Mouse (Mus musculus): ENCODE measurements around the gene Lin28b.

Lin28b gene

GRCm38 (mm10) chr10:45485761-45486602 lies at the start of gene Lin28b:
Lin28b (minus strand) TSS chr10:45486395.
- DNase-seq (ENCODE audit: low spot score) = peak; percentile 9

- DNase-seq (ENCODE audit: low spot score) = no peak
Measured at GRCm38 (mm10) chr10:45511764-45512163, 25.6 kb upstream of the Lin28b start.

- DNase-seq (ENCODE audit: low spot score) = no peak
Measured at GRCm38 (mm10) chr10:45510662-45511061, 24.5 kb upstream of the Lin28b start.

GRCm38 (mm10) chr10:45500259-45500658 lies 14.1 kb upstream of the Lin28b start:
- no peak for DNase-seq (ENCODE audit: low spot score)

- DNase-seq (ENCODE audit: low spot score) = no peak
Measured at GRCm38 (mm10) chr10:45486603-45486946, 380 bp upstream of the Lin28b start.

DNA sequence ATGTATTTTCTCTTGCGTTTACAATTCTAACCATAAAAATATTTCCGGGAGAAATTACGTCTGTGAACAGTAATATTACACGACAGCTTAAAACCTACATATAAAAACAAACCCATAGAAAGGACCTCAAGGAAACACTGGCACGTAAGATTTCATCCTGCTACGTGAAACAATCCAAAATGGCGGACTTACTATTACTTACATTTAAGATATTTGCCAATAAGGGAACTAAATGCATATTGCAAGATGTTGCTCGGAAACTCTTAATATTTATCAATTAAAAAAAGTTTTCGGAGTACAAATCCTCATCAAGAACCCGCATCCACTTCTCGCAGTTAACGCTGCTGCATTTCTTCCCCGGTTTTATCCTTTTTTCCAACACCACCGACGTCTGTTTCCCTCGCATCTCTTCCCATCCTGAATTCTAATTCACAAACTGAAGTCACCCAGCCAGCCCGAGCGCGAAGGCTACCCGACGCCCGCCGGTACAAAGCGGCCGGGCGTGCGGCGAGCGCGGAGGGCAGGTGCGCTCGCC lies 902 bp downstream of the Lin28b start:
- no peak for DNase-seq (ENCODE audit: low spot score)

- DNase-seq (ENCODE audit: low spot score) = no peak
Measured at GRCm38 (mm10) chr10:45483210-45483609, 3.0 kb downstream of the Lin28b start.

DNA sequence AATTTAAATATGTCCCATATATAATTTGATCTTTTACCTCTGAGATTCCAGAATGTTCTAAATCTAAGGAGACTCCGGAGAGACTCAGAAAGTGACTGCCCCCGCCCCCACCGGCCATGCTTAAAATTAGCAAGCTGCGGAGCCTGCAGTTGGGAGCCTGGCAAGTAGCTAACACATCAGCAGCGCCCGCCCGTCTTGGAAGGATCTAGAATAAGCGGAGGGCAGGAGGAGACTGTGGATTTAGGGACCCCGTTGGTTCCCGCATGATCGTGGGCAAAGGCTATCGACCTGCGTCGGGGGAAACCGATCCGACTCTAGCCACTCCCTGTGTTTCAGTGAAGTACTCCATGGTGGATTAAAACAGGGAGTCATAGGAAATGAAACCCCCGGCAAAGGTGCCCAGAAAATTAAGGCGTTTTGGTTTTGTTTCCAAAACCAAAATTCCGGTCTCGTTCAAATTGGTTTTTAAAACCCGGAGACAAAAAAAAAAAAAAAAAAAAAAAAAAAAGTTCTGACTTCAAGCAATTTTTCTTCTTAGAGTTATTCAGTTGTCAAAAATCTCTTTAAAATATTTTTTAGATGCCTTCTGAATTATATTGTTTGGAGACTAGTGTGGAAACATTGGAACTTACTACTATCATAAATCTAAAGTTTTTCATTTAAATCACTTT lies 12.4 kb downstream of the Lin28b start:
- no peak for DNase-seq (ENCODE audit: low spot score)

- DNase-seq (ENCODE audit: low spot score) = no peak
Measured at GRCm38 (mm10) chr10:45473143-45473484, 13.1 kb downstream of the Lin28b start.

DNA sequence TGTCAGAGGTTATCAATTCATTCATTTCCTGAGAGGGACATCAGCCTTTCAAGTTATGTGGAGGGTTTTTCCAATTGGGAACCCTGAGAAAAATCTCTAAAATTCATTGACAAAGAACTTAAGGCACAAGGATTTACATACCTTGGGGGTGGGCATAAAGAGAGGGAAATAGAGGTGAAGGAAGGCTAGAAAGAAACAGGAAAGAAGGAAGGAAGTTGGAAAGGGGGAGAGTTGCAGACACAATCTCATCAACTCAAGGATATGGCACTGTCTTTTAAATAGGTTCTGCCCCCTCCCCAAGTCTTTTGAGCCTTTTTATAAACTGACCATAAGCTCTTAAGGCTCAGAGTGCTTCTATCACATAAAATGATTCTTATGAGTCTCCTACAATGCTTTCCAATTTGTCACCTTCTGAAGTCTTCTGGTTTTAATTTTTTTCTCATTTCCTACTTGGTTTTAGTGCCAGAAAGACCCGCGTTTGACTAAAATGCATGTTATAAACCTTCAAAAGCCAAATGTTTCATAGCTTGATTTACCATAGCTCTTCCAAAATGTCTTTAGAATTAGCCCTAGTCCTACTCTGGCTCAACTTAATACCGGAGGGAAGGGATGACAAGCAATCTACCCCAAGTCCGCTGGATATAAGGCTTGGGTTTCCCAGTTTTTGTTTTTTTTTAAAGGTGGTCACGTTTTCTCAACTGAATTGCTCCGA lies 13.6 kb downstream of the Lin28b start:
- DNase-seq (ENCODE audit: low spot score) = no peak

DNA sequence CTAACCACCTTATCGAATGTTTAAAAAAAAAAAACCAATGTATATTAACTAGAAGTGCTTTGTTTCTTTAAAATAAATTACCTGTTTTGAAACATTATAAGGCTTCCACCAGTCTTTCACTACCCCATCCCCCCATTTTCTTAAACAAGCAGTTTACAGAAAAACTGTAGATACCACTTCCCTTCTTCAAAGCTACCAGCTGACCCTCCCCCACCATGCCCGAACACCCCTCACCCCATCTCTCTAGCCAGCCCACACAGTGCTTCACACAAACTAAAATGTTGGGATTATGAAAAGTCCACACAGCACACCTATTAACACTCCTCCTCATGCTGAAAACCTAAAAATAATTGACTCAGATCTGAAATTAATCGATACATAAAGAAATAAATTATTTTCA lies 14.9 kb downstream of the Lin28b start:
- DNase-seq (ENCODE audit: low spot score) = no peak

GRCm38 (mm10) chr10:45470079-45470739 lies 16.0 kb downstream of the Lin28b start:
- DNase-seq (ENCODE audit: low spot score) = no peak

- DNase-seq (ENCODE audit: low spot score) = no peak
Measured at GRCm38 (mm10) chr10:45469027-45469996, 16.9 kb downstream of the Lin28b start.

GRCm38 (mm10) chr10:45468180-45468915 lies 17.8 kb downstream of the Lin28b start:
- DNase-seq (ENCODE audit: low spot score) = no peak

DNA sequence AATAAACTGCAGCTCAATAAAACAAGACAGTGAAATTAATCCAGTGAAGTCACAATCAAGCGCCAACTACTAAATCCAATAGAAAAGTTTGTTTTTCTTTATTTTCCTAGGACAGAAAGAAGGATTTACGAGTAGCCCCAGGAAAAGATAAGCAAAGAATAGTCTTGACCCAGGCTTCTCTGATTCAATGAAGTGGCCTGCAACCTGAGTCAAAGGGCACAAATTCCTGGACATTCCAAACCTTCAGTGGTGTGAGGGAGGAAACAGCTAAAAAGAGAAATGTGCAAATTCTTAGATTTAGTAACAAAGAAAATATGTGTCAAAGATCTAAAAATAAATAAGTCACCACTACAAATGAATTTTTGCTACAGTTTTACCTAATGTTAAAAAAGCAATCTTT lies 27.6 kb downstream of the Lin28b start:
- no peak for DNase-seq (ENCODE audit: low spot score)

DNA sequence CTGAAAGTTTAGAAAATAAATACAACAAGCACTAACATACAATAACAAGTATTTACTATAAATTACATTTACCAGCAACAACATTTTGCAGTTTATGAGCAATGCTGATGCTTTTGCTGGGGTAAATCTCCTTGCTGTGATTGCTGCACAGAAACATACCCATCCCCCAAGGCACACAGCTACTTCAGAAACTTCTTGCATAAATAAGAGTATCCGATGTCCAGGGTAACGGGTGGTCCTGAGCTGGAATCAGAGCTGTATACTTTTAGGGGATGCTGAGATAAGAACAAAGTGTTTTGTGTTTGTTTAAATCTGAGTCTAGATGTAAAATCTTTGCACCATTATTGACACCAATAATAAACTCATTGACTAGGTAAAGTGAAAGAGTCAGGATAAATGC lies 28.1 kb downstream of the Lin28b start:
- no peak for DNase-seq (ENCODE audit: low spot score)

DNA sequence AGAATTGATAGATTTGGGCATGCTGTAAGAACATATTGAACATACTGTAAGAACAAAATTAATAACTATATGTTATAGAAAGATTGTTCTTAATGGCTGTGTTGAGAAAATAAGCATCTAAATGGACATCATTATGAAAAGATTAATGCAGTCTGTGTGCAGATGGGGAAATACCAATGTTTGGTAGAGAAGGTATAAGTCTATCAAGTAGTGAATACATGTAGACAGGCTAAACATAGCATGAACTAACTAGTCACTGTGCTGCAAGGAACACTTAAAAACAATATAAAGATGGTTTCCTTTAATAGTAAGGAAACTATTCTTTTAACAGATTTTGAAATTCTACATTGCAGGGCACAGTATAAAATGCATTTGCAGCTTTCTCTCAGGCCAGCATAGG lies 39.6 kb downstream of the Lin28b start:
- no peak for DNase-seq (ENCODE audit: low spot score)

DNA sequence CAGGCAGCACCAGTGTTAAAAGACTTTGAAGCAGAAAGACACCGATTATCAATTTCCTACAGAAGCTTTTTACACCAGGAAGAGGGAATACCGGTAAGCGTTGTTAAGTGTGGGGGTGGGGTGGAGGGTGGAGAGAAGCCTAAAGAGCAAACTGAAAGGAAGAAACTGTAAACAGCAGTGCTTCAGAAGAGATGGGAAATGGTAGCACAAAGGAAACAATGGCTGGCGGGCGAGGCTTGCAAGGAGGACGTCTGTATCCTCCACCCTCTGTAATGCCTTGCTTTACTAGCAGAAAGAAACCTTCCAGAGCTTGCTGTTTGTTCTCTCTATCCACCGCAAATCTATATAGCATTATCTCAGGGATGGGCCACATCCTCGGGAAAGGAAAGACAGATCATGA lies 40.0 kb downstream of the Lin28b start:
- no peak for DNase-seq (ENCODE audit: low spot score)

- no peak for DNase-seq (ENCODE audit: low spot score)
Measured at GRCm38 (mm10) chr10:45422372-45422771, 63.8 kb downstream of the Lin28b start.

DNA sequence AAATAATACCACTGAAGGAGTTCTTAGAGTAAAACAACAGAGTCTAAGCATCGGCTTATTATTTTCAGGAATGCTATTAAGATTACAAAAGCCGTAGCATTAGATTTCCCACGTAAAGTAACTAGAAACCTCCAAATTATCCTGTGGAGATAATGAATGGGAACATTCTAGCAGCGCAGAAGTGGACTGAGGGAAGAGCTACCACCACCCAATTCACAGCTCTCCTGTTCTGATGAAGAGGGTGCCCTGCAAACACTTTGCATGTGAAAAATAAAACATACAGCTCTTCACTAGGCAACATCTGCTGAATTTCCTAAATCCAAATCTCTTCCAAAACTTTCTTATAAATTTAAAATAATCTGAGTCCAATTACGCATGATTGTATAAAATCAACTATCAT lies 74.1 kb downstream of the Lin28b start:
- no peak for DNase-seq (ENCODE audit: low spot score)
